Mouse (Mus musculus) liver, postnatal 0 days (tissue): Measurements from ENCODE around the gene Txnip. TPM values are rescaled to one million over a fixed set of nuclear protein-coding genes. Genes with fewer than 3 reads are reported as not detected.

Experiments used
- ATAC-seq: fragments of 200-750 bp; cut with Nextera tagmentation; 2 replicates; pipeline ENCODE4 v1.8.0; 2017; ENCODE audit warnings: mild to moderate bottlenecking, moderate library complexity
- DNase-seq: peaks from one replicate; pipeline ENCODE4 v3.0.0-alpha.2; 2016
- H3K27ac ChIP-seq: fragments of 300-500 bp; sonication (generic); 2 replicates; pipeline ENCODE4 v1.5.1; 2014; ENCODE audit warnings: antibody characterized with exemption, moderate library complexity, mild to moderate bottlenecking, low read depth
- H3K27me3 ChIP-seq: fragments of 300-500 bp; sonication (generic); 2 replicates; pipeline ENCODE4 v1.6.1; 2014; ENCODE audit warnings: low read length, control low read depth, mixed read lengths; ENCODE audit not compliant: insufficient read depth
- H3K36me3 ChIP-seq: fragments of 300-500 bp; sonication (generic); replicated peaks from 2 replicates; pipeline ENCODE4 v1.6.1; 2014; ENCODE audit warnings: mild to moderate bottlenecking, control low read depth, low read length, moderate library complexity, mixed read lengths; ENCODE audit not compliant: insufficient read depth
- H3K4me1 ChIP-seq: fragments of 300-500 bp; sonication (generic); 2 replicates; pipeline ENCODE4 v1.6.1; 2014; ENCODE audit warnings: antibody characterized with exemption, mild to moderate bottlenecking, control low read depth; ENCODE audit not compliant: insufficient read depth
- H3K4me2 ChIP-seq: fragments of 300-500 bp; sonication (generic); 2 replicates; pipeline ENCODE4 v1.6.1; 2014; ENCODE audit warnings: low read depth, mild to moderate bottlenecking, low read length, moderate library complexity, mixed read lengths
- H3K4me3 ChIP-seq: fragments of 300-500 bp; sonication (generic); 2 replicates; pipeline ENCODE4 v1.5.1; 2014; ENCODE audit warnings: low read depth, low read length
- H3K9ac ChIP-seq: fragments of 300-500 bp; sonication (generic); replicated peaks from 2 replicates; pipeline ENCODE4 v1.6.1; 2014; ENCODE audit warnings: mild to moderate bottlenecking, moderate library complexity
- H3K9me3 ChIP-seq: fragments of 300-500 bp; sonication (generic); 2 replicates; pipeline ENCODE4 v1.6.1; 2016; ENCODE audit warnings: mild to moderate bottlenecking, control low read depth, low read length, mixed read lengths
- CTCF ChIP-seq: sonication (generic); IDR thresholded peaks from 2 replicates; pipeline ENCODE4 v1.5.1; 2016; ENCODE audit warnings: antibody characterized with exemption, low read depth
- EP300 ChIP-seq: IDR thresholded peaks from 2 replicates; pipeline ENCODE4 v1.6.1; 2016; ENCODE audit warnings: antibody characterized with exemption, low read depth, mild to moderate bottlenecking
- WGBS: fragments of 180-500 bp; shearing (Covaris S2); extraction: QIAGEN DNeasy Blood & Tissue Kit; methylation state at CpG from one replicate; pipeline ENCODE4 v1.1.7; 2014; ENCODE audit not compliant: insufficient replicate concordance; 5-methylcytosine and 5-hydroxymethylcytosine counted together
- polyA plus RNA-seq: library from polyadenylated mRNA; unstranded; fragments of >200 nt; fragmentation: Nextera tagmentation; extraction: Ambion mirVana; gene quantifications from 2 replicates; pipeline ENCODE4 v1.2.1, GENCODE M21; 2015

Txnip gene
- polyA plus RNA-seq, 1 experiment from 2014 or later, result 72.4 TPM

DNA sequence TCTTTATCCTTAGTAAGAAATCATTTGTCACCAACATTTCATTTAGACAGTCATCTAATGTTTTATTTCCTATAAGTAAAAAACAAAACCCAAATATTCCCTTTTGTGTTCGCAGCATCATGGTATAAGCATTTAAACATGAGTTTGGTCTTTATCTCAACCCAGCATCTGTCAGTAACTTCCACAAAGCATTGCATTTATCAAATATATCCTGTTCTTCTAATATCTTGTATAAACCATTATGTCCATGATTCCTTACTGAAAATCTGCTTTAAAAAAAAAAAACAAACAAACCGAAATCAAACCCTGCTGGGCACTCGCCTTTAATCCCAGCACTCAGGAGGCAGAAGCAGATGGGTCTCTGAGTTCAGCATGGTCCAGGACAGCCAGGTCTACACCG is 48.9 kb downstream of the Txnip start:
- H3K36me3 ChIP-seq, result no peaks in the 10 kb centered on the region
- no peak for ATAC-seq

More for the DNA sequence above, 48.9 kb downstream of the Txnip start:
- Histone ChIP-seq H3K27ac (no peak overlapping the region), H3K4me3 (no peak overlapping the region), H3K4me1 (no peaks in the 10 kb centered on the region), H3K4me2 (no peak overlapping the region), H3K27me3 (peaks cover 3% of the 10 kb centered on the region), H3K9me3 (no peaks in the 10 kb centered on the region), H3K9ac (no peak overlapping the region)
- TF ChIP-seq CTCF (no peak), EP300 (no peak)
- DNase-seq, result no peak
- WGBS, result 78% methylated on average over 4 of the region's 4 CpGs

Other genes starting within 250 kb of the Txnip start
- not detected in 2 replicates for gene BC107364, start 105.7 kb upstream of the Txnip start, polyA plus RNA-seq
- 19.2 and 21.8 TPM in 2 replicates for gene Hfe2, start 32.8 kb upstream of the Txnip start, polyA plus RNA-seq
- not detected in 2 replicates for gene Gm16253, start 19.0 kb downstream of the Txnip start, polyA plus RNA-seq
- gene Polr3gl, start 36.2 kb downstream of the Txnip start, polyA plus RNA-seq, result 12.9 and 14.7 TPM in 2 replicates
- gene Ankrd34a, start 38.7 kb downstream of the Txnip start, polyA plus RNA-seq, result not detected in 2 replicates
- 0.45 and 0.54 TPM in 2 replicates for gene Lix1l, start 43.2 kb downstream of the Txnip start, polyA plus RNA-seq
- gene Rbm8a, start 72.0 kb downstream of the Txnip start, polyA plus RNA-seq, result 54.6 and 56.5 TPM in 2 replicates
- 24.1 and 24.4 TPM in 2 replicates for gene Pex11b, start 77.4 kb downstream of the Txnip start, polyA plus RNA-seq
- not detected in 2 replicates for gene Gm42957, start 77.5 kb downstream of the Txnip start, polyA plus RNA-seq
- 0.05 and 0.07 TPM in 2 replicates for gene Itga10, start 87.6 kb downstream of the Txnip start, polyA plus RNA-seq
- 0.37 and 0.45 TPM in 2 replicates for gene Ankrd35, start 112.2 kb downstream of the Txnip start, polyA plus RNA-seq
- gene Pias3, start 138.4 kb downstream of the Txnip start, polyA plus RNA-seq, result 4.6 and 5.2 TPM in 2 replicates
- 0.29 and 0.38 TPM in 2 replicates for gene Nudt17, start 150.6 kb downstream of the Txnip start, polyA plus RNA-seq
- gene Polr3c, start 169.7 kb downstream of the Txnip start, polyA plus RNA-seq, result 10.4 and 11.6 TPM in 2 replicates
- gene Rnf115, start 169.7 kb downstream of the Txnip start, polyA plus RNA-seq, result 28.6 and 29.7 TPM in 2 replicates